Mouse (Mus musculus) neural tube, embryonic 15.5 days (tissue): ENCODE results near the gene Lcp2. TPM values are rescaled to one million over a fixed set of nuclear protein-coding genes. Genes with fewer than 3 reads are reported as not detected.
"Not testable (repeated sequence)": the region's sequence is repeated elsewhere in the genome, so short reads cannot be mapped to it uniquely, and the experiment has no call there.

ENCODE experiments used
- ATAC-seq: fragments of 200-750 bp; cut with Nextera tagmentation; 2 replicates; pipeline ENCODE4 v1.8.0; 2017; ENCODE audit warnings: mild to moderate bottlenecking, moderate TSS enrichment, moderate library complexity; ENCODE audit not compliant: low FRiP score
- H3K27ac ChIP-seq: fragments of 300-500 bp; sonication (generic); replicated peaks from 2 replicates; pipeline ENCODE4 v1.5.1; 2015; ENCODE audit warnings: mild to moderate bottlenecking, inconsistent platforms
- H3K27me3 ChIP-seq: fragments of 300-500 bp; sonication (generic); replicated peaks from 2 replicates; pipeline ENCODE4 v1.6.1; 2015; ENCODE audit warnings: inconsistent platforms
- H3K36me3 ChIP-seq: fragments of 300-500 bp; sonication (generic); 2 replicates; pipeline ENCODE4 v1.6.1; 2015; ENCODE audit warnings: inconsistent platforms
- H3K4me1 ChIP-seq: fragments of 300-500 bp; sonication (generic); 2 replicates; pipeline ENCODE4 v1.6.1; 2015; ENCODE audit warnings: inconsistent platforms
- H3K4me2 ChIP-seq: fragments of 300-500 bp; sonication (generic); 2 replicates; pipeline ENCODE4 v1.6.1; 2015; ENCODE audit warnings: inconsistent platforms, mild to moderate bottlenecking, moderate library complexity
- H3K4me3 ChIP-seq: fragments of 300-500 bp; sonication (generic); replicated peaks from 2 replicates; pipeline ENCODE4 v1.5.1; 2015; ENCODE audit warnings: mild to moderate bottlenecking, inconsistent platforms
- H3K9ac ChIP-seq: fragments of 300-500 bp; sonication (generic); replicated peaks from 2 replicates; pipeline ENCODE4 v1.6.1; 2015; ENCODE audit warnings: mild to moderate bottlenecking, inconsistent platforms
- H3K9me3 ChIP-seq: fragments of 300-500 bp; sonication (generic); replicated peaks from 2 replicates; pipeline ENCODE4 v1.6.1; 2016; ENCODE audit warnings: inconsistent platforms
- WGBS: fragments of 180-500 bp; shearing (Covaris S2); methylation state at CpG from one replicate; pipeline ENCODE4 v1.1.7; 2015; ENCODE audit warnings: mixed read lengths; 5-methylcytosine and 5-hydroxymethylcytosine counted together
- polyA plus RNA-seq: library from polyadenylated mRNA; unstranded; fragments of >200 nt; fragmentation: Nextera tagmentation; extraction: Ambion mirVana; gene quantifications from 2 replicates; pipeline ENCODE4 v1.2.1, GENCODE M21; 2015

Lcp2 gene
- polyA plus RNA-seq, 1 experiment from 2014 or later, result 2.0 TPM

GRCm38 (mm10) chr11:34109260-34109659 is 62.5 kb downstream of the Lcp2 start:
- Histone ChIP-seq H3K36me3 (no peaks in the 10 kb centered on the region), H3K4me1 (peaks cover 39% of the 10 kb centered on the region), H3K4me3 (no peak overlapping the region), H3K4me2 (no peak overlapping the region), H3K9ac (no peak overlapping the region), H3K9me3 (no peaks in the 10 kb centered on the region), H3K27ac (no peak overlapping the region), H3K27me3 (no peaks in the 10 kb centered on the region)
- 97% methylated on average over 1 of the region's 1 CpGs for WGBS
- ATAC-seq, result no peak

- Histone ChIP-seq H3K36me3 (no peaks in the 10 kb centered on the region), H3K4me3 (no peak overlapping the region), H3K9ac (no peak overlapping the region), H3K9me3 (no peaks in the 10 kb centered on the region), H3K4me1 (peaks cover 19% of the 10 kb centered on the region), H3K27me3 (no peaks in the 10 kb centered on the region), H3K27ac (no peak overlapping the region), H3K4me2 (no peak overlapping the region)
- 43% methylated on average over 7 of the region's 7 CpGs for WGBS
- ATAC-seq, result no peak
Observed at GRCm38 (mm10) chr11:34111940-34112339, 65.2 kb downstream of the Lcp2 start.

- Histone ChIP-seq H3K9me3 (no peaks in the 10 kb centered on the region), H3K4me2 (no peak overlapping the region), H3K27ac (peak overlapping the region; percentile 66), H3K4me1 (peaks cover 19% of the 10 kb centered on the region), H3K27me3 (no peaks in the 10 kb centered on the region), H3K4me3 (no peak overlapping the region), H3K36me3 (no peaks in the 10 kb centered on the region), H3K9ac (no peak overlapping the region)
- peak; percentile 93 for ATAC-seq
- 10% methylated on average over 4 of the region's 4 CpGs for WGBS
Observed at GRCm38 (mm10) chr11:34112781-34113380, 66.2 kb downstream of the Lcp2 start.

GRCm38 (mm10) chr11:34113760-34114159 is 67.0 kb downstream of the Lcp2 start:
- 47% methylated on average over 2 of the region's 2 CpGs for WGBS
- Histone ChIP-seq H3K27ac (peak overlapping the region; percentile 66), H3K4me1 (peaks cover 19% of the 10 kb centered on the region), H3K27me3 (no peaks in the 10 kb centered on the region), H3K9ac (no peak overlapping the region), H3K36me3 (no peaks in the 10 kb centered on the region), H3K4me3 (no peak overlapping the region), H3K9me3 (no peaks in the 10 kb centered on the region), H3K4me2 (no peak overlapping the region)
- ATAC-seq, result peak; percentile 51; the same call in 1 of the 2 replicates

- H3K9ac ChIP-seq, result no peak overlapping the region
- no peaks in the 10 kb centered on the region for H3K9me3 ChIP-seq
- no peaks in the 10 kb centered on the region for H3K36me3 ChIP-seq
- no peak overlapping the region for H3K4me3 ChIP-seq
- no peak for ATAC-seq
- peaks cover 19% of the 10 kb centered on the region for H3K4me1 ChIP-seq
- no peak overlapping the region for H3K4me2 ChIP-seq
- H3K27me3 ChIP-seq, result no peaks in the 10 kb centered on the region
- 76% methylated on average over 2 of the region's 2 CpGs for WGBS
- no peak overlapping the region for H3K27ac ChIP-seq
Observed at GRCm38 (mm10) chr11:34116572-34117135, 69.9 kb downstream of the Lcp2 start.

GRCm38 (mm10) chr11:34117581-34117980 is 70.9 kb downstream of the Lcp2 start:
- H3K36me3 ChIP-seq, result no peaks in the 10 kb centered on the region
- H3K4me2 ChIP-seq, result no peak overlapping the region
- no peak overlapping the region for H3K9ac ChIP-seq
- no peaks in the 10 kb centered on the region for H3K27me3 ChIP-seq
- H3K9me3 ChIP-seq, result no peaks in the 10 kb centered on the region
- H3K4me1 ChIP-seq, result peaks cover 13% of the 10 kb centered on the region
- no peak overlapping the region for H3K4me3 ChIP-seq
- no peak for ATAC-seq
- no peak overlapping the region for H3K27ac ChIP-seq
- 91% methylated on average over 3 of the region's 3 CpGs for WGBS

GRCm38 (mm10) chr11:34118319-34118718 is 71.6 kb downstream of the Lcp2 start:
- Histone ChIP-seq H3K9ac (no peak overlapping the region), H3K27ac (no peak overlapping the region), H3K9me3 (no peaks in the 10 kb centered on the region), H3K4me2 (no peak overlapping the region), H3K4me3 (no peak overlapping the region), H3K4me1 (peaks cover 6% of the 10 kb centered on the region), H3K36me3 (no peaks in the 10 kb centered on the region), H3K27me3 (no peaks in the 10 kb centered on the region)
- 91% methylated on average over 3 of the region's 3 CpGs for WGBS
- ATAC-seq, result no peak

GRCm38 (mm10) chr11:34123147-34123546 is 76.4 kb downstream of the Lcp2 start:
- H3K27ac ChIP-seq, result no peak overlapping the region
- H3K4me1 ChIP-seq, result no peaks in the 10 kb centered on the region
- H3K27me3 ChIP-seq, result no peaks in the 10 kb centered on the region
- no peaks in the 10 kb centered on the region for H3K9me3 ChIP-seq
- no peak overlapping the region for H3K9ac ChIP-seq
- WGBS, result 15% methylated on average over 2 of the region's 2 CpGs
- no peak overlapping the region for H3K4me2 ChIP-seq
- H3K4me3 ChIP-seq, result no peak overlapping the region
- ATAC-seq, result no peak
- H3K36me3 ChIP-seq, result no peaks in the 10 kb centered on the region

GRCm38 (mm10) chr11:34124852-34125251 is 78.1 kb downstream of the Lcp2 start:
- Histone ChIP-seq H3K4me2 (no peak overlapping the region), H3K4me3 (no peak overlapping the region), H3K27me3 (no peaks in the 10 kb centered on the region), H3K9ac (no peak overlapping the region), H3K36me3 (no peaks in the 10 kb centered on the region), H3K9me3 (no peaks in the 10 kb centered on the region), H3K27ac (no peak overlapping the region), H3K4me1 (no peaks in the 10 kb centered on the region)
- no peak for ATAC-seq
- WGBS, result 65% methylated on average over 7 of the region's 7 CpGs

- not testable (repeated sequence) for H3K4me2 ChIP-seq, H3K9ac ChIP-seq, H3K27ac ChIP-seq, ATAC-seq, H3K4me1 ChIP-seq, H3K36me3 ChIP-seq, H3K4me3 ChIP-seq, H3K27me3 ChIP-seq, H3K9me3 ChIP-seq
- WGBS, result 84% methylated on average over 3 of the region's 3 CpGs
Observed at GRCm38 (mm10) chr11:34125727-34126126, 79.0 kb downstream of the Lcp2 start.

- Histone ChIP-seq H3K4me3 (no peak overlapping the region), H3K27ac (no peak overlapping the region), H3K9ac (no peak overlapping the region), H3K4me2 (no peak overlapping the region), H3K4me1 (no peaks in the 10 kb centered on the region), H3K27me3 (no peaks in the 10 kb centered on the region), H3K9me3 (no peaks in the 10 kb centered on the region), H3K36me3 (no peaks in the 10 kb centered on the region)
- 90% methylated on average over 2 of the region's 2 CpGs for WGBS
- no peak for ATAC-seq
Observed at GRCm38 (mm10) chr11:34128412-34128811, 81.7 kb downstream of the Lcp2 start.

- 62% methylated on average over 8 of the region's 8 CpGs for WGBS
- H3K27ac ChIP-seq, result no peak overlapping the region
- H3K9ac ChIP-seq, result no peak overlapping the region
- no peaks in the 10 kb centered on the region for H3K4me1 ChIP-seq
- no peaks in the 10 kb centered on the region for H3K36me3 ChIP-seq
- no peak overlapping the region for H3K4me3 ChIP-seq
- no peaks in the 10 kb centered on the region for H3K27me3 ChIP-seq
- no peak for ATAC-seq
- H3K4me2 ChIP-seq, result no peak overlapping the region
- H3K9me3 ChIP-seq, result no peaks in the 10 kb centered on the region
Observed at GRCm38 (mm10) chr11:34139296-34139695, 92.6 kb downstream of the Lcp2 start.
